Mouse (Mus musculus) T-helper 1 cell (primary cell): ENCODE results near the gene Borcs8.

Experiments used
- in situ Hi-C: fragments of 300-600 bp; cut with MboI, MseI; formaldehyde crosslinking; loops from one replicate; pipeline ENCODE4 v1.15.1; 2025; ENCODE audit warnings: high pct_unique_total_duplicates

The Borcs8 gene

DNA sequence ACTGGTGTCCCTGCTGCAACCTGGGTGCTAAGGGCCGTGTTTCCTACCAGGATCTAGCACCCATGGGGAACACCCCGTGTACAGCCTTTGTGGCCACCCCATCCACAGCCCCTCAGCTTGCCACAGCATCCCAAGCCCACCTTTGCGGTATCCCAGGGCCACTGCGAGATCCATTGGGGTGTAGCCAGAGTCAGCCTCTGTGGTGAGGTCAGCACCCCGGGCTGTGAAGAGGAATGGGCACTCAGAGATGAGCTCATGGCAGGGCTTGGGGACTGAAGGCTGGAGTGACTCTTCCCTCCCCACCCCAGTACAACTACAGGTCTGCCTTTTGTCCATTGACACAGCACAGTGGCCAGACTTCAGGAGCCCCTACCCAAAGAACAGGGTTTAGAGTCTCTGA is 5.2 kb upstream of the Borcs8 start:
- in situ Hi-C loops = no loop called here

DNA sequence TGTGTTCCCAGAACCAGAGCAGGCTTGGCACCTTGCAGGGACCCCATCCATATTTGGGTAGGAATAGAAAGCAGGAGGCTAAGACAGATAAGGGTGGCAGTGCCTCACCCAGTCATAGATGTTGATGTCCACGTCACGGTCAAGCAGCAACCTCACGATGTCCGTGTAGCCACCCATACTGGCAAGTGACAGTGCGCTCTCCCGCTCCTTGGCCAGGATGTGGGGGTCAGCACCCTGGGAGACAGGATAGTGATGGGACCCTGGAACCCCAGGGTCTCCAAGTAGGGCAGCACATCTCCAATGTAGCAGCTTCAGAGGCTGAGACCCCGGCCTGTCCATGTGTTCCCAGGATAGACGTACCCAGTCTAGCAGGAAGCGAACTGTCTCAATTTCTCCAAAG is 4.4 kb upstream of the Borcs8 start:
- in situ Hi-C loops = no loop called here

DNA sequence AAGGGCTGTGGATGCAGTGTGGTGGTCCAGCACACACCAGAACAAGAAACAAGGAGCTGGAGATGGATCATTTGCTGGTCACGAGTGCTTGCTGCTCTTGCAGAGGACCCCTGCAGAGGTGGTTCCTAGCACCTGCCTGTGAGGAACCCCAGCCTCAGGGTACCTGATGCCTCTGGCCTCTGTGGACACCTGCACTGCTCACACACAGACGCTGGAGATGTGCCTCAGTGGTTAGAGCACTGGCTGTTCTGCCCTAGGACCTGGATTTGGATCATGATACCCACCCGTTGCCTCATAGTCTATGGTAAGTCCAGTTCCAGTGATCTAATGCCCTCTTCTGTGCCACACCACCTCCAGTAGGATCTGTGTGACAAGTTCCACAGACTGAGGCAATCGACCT is 2.7 kb upstream of the Borcs8 start:
- in situ Hi-C loops = no loop called here

DNA sequence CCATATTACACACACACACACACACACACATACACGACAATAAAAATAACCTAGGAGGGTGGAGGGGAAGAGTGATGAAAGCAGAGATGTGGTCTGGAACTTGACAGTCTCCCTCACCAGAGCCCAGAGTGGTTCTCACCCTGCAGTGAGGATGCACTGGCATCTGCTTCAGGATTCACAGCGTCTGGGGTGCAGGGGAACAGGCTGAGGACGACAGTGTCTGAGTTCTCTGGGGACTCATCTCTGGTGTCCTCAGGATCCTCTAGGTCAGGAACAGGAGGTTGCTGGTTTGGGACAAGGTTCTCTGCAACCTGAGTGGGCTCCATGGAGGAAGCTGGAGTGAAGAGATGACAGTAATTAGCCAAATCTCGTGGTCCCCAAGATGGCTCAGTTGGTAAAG is 1.4 kb upstream of the Borcs8 start:
- in situ Hi-C loops = no loop called here

DNA sequence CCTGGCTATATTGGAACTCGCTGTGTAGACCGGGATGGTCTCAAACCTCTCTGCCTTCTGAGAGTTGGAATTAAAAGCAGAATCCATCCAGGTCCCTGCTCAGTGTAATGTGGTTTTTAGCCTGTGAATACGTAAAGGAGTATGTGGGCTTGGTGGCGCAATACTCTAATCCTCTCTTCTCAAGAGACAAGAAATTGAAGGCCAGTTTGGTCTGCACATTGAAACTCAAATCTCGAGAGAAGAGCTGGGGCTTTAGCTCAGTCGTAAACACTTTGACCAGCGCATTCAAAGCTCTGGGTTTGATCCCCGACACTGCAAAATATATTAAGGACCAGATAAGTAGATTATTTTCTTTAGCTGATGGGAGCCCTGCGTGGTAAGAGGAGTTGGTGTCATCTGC is 682 bp downstream of the Borcs8 start:
- in situ Hi-C loops = no loop called here

DNA sequence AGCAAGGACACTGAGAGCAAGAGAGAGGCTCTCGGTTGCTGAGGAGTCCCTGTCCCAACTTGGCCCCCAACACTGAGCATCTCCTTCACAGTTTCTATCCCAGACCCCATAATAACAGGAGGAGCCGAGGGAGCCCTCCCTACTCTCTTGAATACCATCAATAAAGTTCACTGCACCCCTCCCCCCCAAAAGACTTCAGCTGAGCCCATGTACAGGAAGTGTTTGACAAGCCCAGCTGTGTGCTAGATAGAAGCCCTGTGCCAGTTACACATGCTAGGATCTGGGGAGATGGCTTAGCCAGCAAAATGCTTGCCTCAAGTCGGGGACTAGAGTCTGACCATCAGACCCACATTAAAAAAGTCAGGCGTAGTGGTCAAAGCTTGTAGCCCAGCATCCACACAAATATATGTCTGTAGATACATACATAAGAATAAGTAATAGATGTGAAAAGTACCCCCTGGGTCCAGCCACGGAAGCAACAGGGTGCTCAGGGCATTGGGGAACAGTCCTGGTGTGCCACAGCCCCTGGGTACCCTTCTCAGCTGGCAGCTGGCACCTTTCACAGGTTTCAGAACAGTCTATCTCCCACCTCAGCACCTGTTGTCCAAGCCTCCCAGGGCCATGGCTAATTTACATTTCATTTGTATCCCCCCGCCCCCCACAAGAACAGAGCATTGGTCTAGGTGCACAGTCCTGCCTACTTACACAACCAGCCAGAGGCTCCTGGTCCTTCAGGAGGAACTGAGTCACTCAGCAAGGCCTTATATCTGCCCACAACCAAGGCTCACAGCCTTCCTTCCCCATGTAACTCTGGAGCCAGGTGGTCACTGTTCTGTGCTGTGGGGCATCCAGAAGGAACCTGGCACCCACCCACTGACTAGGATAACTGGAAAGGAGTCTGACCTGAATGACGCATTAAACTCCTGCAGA is 8.6 kb downstream of the Borcs8 start:
- in situ Hi-C loops = no loop called here

DNA sequence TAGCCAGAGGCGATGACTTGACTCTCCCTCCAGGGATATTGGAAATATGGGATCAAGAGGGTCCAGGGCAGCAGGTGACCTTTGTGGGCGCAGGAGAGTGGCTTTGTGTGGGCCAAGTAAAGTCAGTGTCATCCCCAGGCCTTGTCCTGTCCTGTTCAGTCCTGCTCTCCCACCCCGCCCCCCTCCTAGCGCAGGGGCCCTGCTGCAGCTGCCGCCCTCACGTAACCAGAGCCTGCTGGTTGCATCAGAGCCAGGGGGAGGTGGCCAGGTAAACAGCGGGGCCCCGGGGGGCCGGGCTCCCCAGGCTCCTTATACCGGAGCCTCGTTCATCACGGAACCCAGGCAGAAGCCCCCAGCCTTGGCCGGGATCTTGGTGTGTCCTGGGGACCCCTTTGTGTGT is 10.9 kb downstream of the Borcs8 start:
- in situ Hi-C loops = no loop called here

DNA sequence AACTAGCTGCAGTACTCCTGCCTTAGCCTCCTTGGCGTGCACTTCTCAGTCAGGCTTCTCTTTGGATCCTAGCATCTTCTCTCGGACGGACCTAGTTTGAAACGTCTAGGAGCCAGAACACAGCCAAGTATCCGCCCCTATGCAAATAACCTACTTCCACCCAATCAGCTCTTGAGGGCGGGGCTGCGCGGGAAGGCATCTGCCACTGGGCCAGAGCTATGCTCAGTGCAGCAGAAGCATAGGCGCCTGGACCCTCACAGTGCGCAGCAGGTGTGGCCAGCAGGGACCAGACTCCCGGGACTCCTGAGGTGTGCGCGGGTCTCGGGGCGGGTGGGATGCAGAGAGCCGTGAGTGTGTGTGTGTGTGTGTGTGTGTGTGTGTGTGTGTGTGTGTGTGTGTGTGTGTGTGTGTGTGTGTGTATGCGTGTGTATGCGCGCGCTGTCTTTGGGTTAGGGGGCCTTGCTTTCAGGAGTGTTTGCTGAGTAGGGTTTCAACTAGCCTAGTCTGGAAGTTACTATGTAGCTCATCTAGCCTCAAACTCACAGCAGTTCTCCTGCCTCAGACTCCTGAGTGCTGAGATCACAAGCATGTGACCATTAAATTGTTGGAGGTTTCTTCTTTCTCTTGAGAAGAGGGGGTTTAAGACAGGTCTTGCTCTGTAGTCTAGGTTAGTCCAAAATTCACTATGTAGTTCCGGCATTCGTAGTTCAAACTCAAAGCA is 13.4 kb downstream of the Borcs8 start:
- in situ Hi-C loops = no loop called here

DNA sequence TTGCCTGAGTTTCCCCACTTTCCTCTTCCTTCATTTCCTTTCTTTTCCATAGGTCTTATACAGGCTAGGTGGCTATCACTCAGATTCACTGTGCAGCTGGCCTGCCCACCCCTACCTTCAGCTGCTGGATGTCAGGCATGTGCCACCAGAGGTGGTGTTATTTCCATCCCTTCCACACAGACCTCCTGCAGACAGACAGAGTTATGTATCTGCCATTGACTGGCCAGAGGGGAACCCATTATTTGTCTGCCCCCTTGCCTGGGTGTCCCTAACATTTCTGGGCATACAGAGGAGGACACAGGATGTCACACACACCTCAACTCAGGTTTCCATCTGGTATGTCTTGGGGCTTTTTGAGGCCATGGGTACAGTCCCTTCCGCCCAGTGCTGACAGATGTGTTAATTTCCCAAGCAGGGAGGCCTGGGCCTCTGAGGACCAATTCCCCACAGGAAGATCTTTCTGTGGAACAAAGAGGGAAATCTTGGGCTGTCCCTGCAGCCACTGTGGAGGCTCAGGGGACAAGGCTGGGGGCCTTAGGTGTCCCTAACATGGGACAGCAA is 18.0 kb downstream of the Borcs8 start:
- in situ Hi-C loops = no loop called here

DNA sequence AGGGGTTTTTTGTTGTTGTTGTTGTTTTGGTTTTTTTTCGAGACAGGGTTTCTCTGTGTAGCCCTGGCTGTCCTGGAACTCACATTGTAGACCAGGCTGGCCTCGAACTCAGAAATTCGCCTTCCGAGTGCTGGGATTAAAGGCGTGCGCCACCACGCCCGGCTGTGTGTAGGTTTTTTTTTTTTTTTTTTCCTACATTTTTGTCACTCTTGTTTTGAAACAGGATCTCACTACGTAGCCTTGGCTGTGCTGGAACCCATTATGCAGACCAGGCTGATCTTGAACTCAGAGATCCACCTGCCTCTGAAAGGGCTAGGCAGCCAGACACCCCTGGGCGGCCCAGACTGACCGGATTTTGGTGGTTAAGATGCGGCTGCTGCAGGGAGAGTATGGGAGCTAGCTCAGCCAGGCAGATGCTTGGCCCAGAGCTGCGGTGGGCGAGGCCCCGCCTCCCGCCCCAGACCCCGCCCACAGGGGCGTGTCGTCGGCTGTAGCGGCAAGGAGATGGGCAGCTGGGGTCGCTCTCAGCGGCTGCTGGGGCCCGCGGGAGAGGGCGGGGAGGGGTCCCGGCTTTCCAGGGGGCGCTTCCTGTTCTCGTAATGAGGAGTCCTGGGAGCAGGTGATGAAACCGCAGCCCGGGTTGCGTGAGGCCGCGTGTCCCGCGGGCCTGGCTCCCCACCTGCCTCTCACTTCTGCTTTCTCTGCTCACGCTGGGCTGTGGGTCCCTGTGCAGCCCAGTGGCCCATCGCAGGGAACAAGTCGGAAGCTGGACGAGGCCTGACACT is 19.0 kb downstream of the Borcs8 start:
- in situ Hi-C loops = no loop called here

DNA sequence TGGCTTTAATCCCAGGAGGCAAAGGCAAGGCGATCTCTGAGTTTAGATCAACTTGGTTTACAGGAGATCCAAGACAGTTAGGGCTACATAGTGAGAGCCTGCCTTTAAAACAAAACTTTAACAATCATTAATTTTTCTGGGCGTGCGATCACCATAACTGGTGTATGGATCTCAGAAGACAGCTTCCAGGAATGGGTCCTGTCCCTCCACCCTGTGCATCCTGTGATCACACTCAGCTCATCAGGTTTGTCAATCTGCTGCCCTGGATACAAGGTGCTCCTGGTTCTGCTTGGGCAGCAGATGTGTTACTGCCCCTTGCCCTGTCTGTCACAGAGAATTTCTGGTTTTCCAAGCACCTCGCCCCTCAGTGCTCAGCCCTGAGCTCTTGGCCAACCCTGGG is 19.9 kb downstream of the Borcs8 start:
- in situ Hi-C loops = no loop called here

DNA sequence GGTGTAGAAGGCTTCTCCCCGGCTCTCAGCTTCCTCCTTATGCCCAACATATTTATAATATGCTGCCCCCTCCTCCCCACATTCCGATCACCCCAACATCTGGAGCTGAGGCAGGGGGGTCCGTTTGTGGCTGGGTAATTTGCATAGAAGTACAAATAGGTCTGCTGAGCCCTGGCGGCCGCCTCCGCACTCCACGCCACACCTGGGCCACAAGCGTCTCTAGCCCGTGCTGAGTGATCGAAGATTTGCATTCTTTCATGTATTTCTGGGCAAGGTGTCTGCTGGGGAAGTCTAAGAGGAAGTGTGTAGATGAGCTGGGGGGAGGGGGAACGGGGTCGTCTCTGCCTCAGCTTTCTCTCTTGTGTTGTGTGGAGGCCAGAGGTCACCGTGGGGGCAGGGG is 20.7 kb downstream of the Borcs8 start:
- in situ Hi-C loops = loop anchor here (10.0 kb wide), 1 partner anchor 55 kb away; no protein-coding TSS in a partner anchor

DNA sequence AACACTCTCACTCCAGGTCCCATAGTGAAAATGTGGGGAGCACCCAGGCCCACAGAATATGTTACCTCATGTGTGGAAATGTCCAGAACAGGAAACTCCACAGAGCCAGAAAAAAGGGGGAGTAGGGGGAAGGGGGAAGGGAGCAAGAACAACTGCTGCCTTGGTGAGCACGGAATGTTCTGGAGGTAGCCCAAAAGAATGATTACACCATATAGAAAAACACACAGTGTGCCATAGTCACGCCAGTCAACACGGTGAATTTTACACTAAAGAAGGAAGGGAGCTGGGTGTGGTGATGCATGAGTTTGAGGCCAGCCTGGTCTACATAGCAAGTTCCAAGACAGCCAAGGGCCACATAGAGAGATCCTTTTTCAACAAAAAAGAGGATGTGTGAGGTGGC is 24.0 kb downstream of the Borcs8 start:
- in situ Hi-C loops = loop anchor here (10.0 kb wide), 1 partner anchor 59 kb away; no protein-coding TSS in a partner anchor

DNA sequence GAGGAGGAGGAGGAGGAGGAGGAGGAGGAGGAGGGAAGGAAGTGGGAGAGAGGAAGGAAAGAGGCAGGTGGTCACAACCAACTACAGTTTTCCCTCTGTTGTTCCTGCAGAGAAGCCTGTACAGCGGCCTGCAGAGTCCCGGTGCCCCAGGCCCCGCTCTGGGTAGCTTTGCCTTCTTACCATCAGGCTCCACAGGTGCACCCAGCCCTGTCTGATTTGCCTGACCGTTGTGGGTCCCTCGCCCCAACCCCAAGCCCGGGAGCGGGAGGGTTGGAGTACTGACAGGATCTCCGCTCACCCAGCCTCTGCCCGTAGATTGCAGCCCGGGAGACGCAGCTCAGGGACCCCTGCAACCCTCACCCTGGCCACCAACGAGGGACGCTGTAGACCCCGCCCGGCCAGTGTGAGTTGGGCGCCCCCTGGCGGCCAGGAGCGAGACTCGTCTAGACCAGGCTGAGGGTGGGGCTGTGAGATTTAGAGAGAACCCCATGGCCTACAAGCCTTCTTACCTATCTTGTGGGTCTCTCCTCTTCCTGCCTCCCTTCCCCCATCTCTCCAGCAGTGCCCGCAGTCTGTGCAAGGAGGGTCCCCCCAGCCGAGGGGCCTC is 27.3 kb downstream of the Borcs8 start:
- in situ Hi-C loops = loop anchor here (5.0 to 10.0 kb wide), 2 partner anchors 62 to 249 kb away; no protein-coding TSS in a partner anchor

DNA sequence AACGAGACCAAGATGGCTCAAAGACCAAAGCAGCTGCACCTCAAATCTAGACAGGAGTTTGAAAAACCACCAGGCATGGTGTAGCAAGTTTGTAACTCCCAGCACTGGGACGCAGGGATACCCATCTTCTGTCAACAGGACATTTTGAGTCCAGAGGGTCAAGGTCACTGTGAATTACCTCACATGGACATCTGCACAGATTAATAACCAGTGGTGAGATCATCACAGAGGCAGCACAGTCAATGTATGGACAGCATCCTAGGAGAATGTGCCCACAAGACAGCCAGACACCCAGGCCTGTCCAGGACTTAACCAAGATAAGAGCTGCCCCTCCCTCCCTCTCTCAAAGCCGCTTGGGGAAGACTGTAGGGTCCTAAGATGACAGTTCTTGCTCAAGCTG is 30.8 kb downstream of the Borcs8 start:
- in situ Hi-C loops = no loop called here

DNA sequence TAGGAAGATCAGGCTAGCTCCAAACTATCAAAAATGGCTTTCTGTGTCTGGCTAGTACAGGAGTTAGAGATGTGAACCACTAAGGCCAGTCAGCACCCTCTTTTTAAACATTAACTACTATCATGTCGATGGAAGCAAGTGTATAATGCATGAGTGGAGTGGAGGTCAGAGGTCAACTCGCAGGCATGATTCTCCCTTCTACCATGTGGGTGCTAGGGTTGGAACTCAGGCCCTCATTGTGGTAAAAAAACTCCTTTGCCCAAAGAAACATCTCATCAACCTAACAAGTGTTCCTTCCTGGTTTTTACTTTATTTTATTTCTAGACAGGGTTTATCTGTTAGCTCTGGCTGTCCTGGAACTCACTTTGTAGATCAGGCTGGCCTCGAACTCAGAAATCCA is 31.4 kb downstream of the Borcs8 start:
- in situ Hi-C loops = no loop called here

DNA sequence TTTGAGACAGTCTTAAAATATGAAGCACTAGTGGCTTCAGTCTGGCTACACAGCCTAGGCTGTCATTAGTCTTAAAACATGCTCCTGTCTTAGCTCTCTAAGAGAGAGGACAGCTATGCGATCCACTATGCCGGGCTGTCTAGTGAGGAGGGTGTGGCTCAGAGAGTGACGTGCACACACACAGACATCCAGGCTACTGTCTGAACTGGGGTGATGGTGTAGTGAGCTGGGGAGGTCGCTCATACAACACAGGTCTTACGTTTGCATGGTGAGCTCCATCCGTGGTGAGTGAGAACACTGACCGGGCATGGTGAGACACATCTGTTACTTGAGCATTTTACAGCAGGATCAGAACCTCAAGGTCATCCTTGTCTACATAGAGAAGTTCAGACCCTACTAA is 31.9 kb downstream of the Borcs8 start:
- in situ Hi-C loops = no loop called here

DNA sequence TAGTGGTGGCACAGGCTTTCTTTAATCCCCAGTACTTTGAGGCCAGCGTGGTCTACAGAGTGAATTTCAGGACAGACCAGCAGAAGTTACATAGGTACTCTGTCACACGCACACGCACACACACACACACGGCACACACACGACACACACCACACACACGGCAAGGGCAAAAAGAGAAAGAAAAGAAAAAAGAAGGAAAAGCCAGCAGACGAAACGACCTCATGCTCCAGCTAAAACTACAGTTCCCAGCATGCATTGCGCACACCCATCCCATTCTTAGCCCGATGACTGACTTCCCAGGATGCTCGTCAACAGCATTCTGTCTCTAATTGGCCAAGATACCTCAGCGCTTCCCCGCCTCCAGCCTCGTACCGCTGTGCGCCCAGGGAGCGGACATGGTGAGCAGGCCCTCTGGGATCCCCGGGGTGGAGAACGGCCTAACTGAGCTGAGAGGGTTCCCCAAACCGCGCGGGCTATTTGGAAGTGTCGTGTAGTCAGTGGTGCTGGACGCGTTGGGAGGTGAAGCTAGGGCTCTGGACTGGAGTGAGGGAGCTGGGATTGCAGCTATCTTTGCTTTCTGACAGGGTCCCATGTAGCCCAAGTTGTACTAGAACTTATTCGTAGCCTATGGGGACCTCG is 32.9 kb downstream of the Borcs8 start, which contains the start of gene Tmem161a:
Tmem161a (plus strand) TSS at position 314 of the 639 bp plus-strand sequence.
- in situ Hi-C loops = no loop called here

DNA sequence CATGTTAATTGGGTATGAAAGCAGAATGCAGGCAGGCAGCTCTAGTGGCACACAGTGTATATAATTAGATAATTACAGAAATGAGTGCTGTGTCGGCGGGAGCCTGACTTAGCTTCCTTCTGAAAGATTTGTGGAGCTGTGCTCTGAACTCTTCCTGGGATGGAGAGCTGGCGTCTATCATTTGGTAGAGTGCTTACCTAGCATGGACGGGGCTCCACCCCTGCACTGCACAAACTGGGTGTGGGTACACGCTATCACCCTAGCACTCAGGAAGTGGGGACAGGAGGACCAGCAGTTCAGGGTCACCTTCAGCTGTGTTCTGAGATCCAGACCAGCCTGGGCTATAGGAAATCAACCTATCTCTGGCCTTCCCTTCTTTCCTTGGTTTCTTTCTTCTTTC is 34.0 kb downstream of the Borcs8 start:
- in situ Hi-C loops = no loop called here

DNA sequence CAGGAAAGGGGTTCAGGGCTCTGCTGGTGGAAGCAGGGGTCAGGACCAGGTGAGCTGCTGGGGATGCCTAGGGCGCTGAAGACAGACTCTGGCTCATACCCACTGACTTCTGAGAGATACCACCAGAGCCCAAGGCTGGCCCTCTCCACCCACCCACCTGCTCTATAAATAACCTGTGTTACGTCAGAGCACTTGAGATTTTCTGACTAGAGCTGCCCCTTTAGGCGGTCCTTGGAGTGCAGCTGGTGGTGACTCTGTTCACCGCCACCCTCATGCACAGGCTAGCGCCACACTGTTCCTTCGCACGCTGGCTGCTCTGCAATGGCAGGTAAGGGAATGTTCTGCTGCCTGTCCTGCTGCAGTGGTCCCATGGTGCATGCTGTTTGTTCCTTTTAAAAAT is 34.8 kb downstream of the Borcs8 start:
- in situ Hi-C loops = no loop called here

DNA sequence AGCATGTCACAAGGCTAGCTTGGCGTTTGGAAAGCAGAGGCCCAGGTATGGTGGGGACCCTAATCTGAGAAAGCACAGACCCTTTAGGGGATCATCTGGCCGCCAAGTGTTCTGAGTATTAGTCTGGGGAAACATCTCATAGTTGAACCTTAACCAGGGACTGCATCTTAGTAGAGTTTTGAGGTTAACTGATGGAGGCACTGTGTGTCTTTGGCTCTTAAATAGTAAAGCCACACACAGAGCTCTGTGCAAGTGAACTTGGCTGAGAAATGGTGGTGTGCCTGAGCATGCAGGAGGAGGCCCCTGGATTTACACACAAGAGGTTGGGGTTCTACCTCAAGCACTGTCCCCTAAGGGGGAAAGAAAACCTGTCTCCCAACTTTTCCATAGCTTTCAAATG is 38.9 kb downstream of the Borcs8 start:
- in situ Hi-C loops = no loop called here
